Mouse (Mus musculus): ENCODE results near the gene Abl2. TPM values are rescaled to one million over a fixed set of nuclear protein-coding genes. Genes with fewer than 3 reads are reported as not detected.

Gene Abl2
- polyA plus RNA-seq, 1 experiment from 2014 or later, result 2.3 TPM

GRCm38 (mm10) chr1:156668602-156669001 lies 110.0 kb downstream of the Abl2 start:
- TF ChIP-seq CTCF (IDR thresholded peaks at IDR 0.05) (no peak; the same call in 1 of the 2 replicates), EP300 (IDR thresholded peaks at IDR 0.05) (no peak)
- Histone ChIP-seq H3K4me3 (ENCODE audit: low read depth, low read length) (no peak overlapping the region), H3K9ac (replicated peaks; ENCODE audit: low read depth) (no peak overlapping the region), H3K4me2 (replicated peaks; ENCODE audit: low read depth, low read length) (no peak overlapping the region), H3K27me3 (replicated peaks; ENCODE audit: insufficient read depth, low read length) (no peaks in the 10 kb centered on the region), H3K27ac (ENCODE audit: low read length) (peak overlapping the region; percentile 86), H3K4me1 (ENCODE audit: insufficient read depth, low read depth, low read length) (peaks cover 12% of the 10 kb centered on the region; the same call in 1 of the 2 replicates), H3K9me3 (ENCODE audit: low read length) (no peaks in the 10 kb centered on the region), H3K36me3 (ENCODE audit: insufficient read depth, low read length) (no peaks in the 10 kb centered on the region)
- ATAC-seq (peak; percentile 25), DNase-seq (ENCODE audit: low spot score) (peak; percentile 66)
- WGBS, result 29% methylated on average over 5 of the region's 5 CpGs

GRCm38 (mm10) chr1:156669208-156669983 lies 110.8 kb downstream of the Abl2 start:
- DNase-seq (ENCODE audit: low spot score) (peak; percentile 91), ATAC-seq (peak; percentile 80)
- Histone ChIP-seq H3K9me3 (ENCODE audit: low read length) (no peaks in the 10 kb centered on the region), H3K36me3 (ENCODE audit: insufficient read depth, low read length) (no peaks in the 10 kb centered on the region), H3K4me1 (ENCODE audit: insufficient read depth, low read depth, low read length) (peaks cover 12% of the 10 kb centered on the region; the same call in 1 of the 2 replicates), H3K4me3 (ENCODE audit: low read depth, low read length) (no peak overlapping the region), H3K9ac (replicated peaks; ENCODE audit: low read depth) (no peak overlapping the region), H3K4me2 (replicated peaks; ENCODE audit: low read depth, low read length) (no peak overlapping the region), H3K27me3 (replicated peaks; ENCODE audit: insufficient read depth, low read length) (no peaks in the 10 kb centered on the region), H3K27ac (ENCODE audit: low read length) (peak overlapping the region; percentile 86)
- 35% methylated on average over 11 of the region's 11 CpGs for WGBS
- peak; percentile 92 for TF ChIP-seq EP300 (IDR thresholded peaks at IDR 0.05)
- TF ChIP-seq CTCF (IDR thresholded peaks at IDR 0.05), result no peak

- no peaks in the 10 kb centered on the region for H3K27me3 ChIP-seq (replicated peaks; ENCODE audit: insufficient read depth, low read length)
- DNase-seq (ENCODE audit: low spot score) (no peak), ATAC-seq (no peak)
- no peaks in the 10 kb centered on the region for H3K36me3 ChIP-seq (ENCODE audit: insufficient read depth, low read length)
- no peak overlapping the region for H3K4me3 ChIP-seq (ENCODE audit: low read depth, low read length)
- TF ChIP-seq CTCF (IDR thresholded peaks at IDR 0.05) (no peak), EP300 (IDR thresholded peaks at IDR 0.05) (no peak)
- H3K4me2 ChIP-seq (replicated peaks; ENCODE audit: low read depth, low read length), result no peak overlapping the region
- H3K9me3 ChIP-seq (ENCODE audit: low read length), result no peaks in the 10 kb centered on the region
- 78% methylated on average over 3 of the region's 3 CpGs for WGBS
- H3K4me1 ChIP-seq (ENCODE audit: insufficient read depth, low read depth, low read length), result peaks cover 14% of the 10 kb centered on the region; the same call in 1 of the 2 replicates
- no peak overlapping the region for H3K9ac ChIP-seq (replicated peaks; ENCODE audit: low read depth)
- no peak overlapping the region for H3K27ac ChIP-seq (ENCODE audit: low read length)
Measured at GRCm38 (mm10) chr1:156671921-156672320, 113.3 kb downstream of the Abl2 start.

- Histone ChIP-seq H3K36me3 (ENCODE audit: insufficient read depth, low read length) (no peaks in the 10 kb centered on the region), H3K27me3 (replicated peaks; ENCODE audit: insufficient read depth, low read length) (no peaks in the 10 kb centered on the region), H3K4me3 (ENCODE audit: low read depth, low read length) (peak overlapping the region; percentile 74), H3K9me3 (ENCODE audit: low read length) (no peaks in the 10 kb centered on the region), H3K27ac (ENCODE audit: low read length) (peak overlapping the region; percentile 91), H3K4me2 (replicated peaks; ENCODE audit: low read depth, low read length) (peak overlapping the region; percentile 97), H3K4me1 (ENCODE audit: insufficient read depth, low read depth, low read length) (peaks cover 14% of the 10 kb centered on the region; the same call in 1 of the 2 replicates), H3K9ac (replicated peaks; ENCODE audit: low read depth) (peak overlapping the region; percentile 77)
- no peak for TF ChIP-seq EP300 (IDR thresholded peaks at IDR 0.05)
- no peak for TF ChIP-seq CTCF (IDR thresholded peaks at IDR 0.05)
- 9% methylated on average over 14 of the region's 14 CpGs for whole genome bisulfite sequencing
- DNase-seq (ENCODE audit: low spot score), result peak; percentile 54
- no peak for ATAC-seq
Measured at GRCm38 (mm10) chr1:156672720-156673475, 114.3 kb downstream of the Abl2 start.

GRCm38 (mm10) chr1:156673476-156674194 lies 115.0 kb downstream of the Abl2 start:
- Histone ChIP-seq H3K9me3 (ENCODE audit: low read length) (no peaks in the 10 kb centered on the region), H3K9ac (replicated peaks; ENCODE audit: low read depth) (peak overlapping the region; percentile 77), H3K27ac (ENCODE audit: low read length) (peak overlapping the region; percentile 91), H3K36me3 (ENCODE audit: insufficient read depth, low read length) (no peaks in the 10 kb centered on the region), H3K27me3 (replicated peaks; ENCODE audit: insufficient read depth, low read length) (no peaks in the 10 kb centered on the region), H3K4me3 (ENCODE audit: low read depth, low read length) (peak overlapping the region; percentile 74), H3K4me2 (replicated peaks; ENCODE audit: low read depth, low read length) (peak overlapping the region; percentile 97), H3K4me1 (ENCODE audit: insufficient read depth, low read depth, low read length) (peaks cover 10% of the 10 kb centered on the region; the same call in 1 of the 2 replicates)
- no peak for TF ChIP-seq CTCF (IDR thresholded peaks at IDR 0.05)
- no peak for TF ChIP-seq EP300 (IDR thresholded peaks at IDR 0.05)
- DNase-seq (ENCODE audit: low spot score) (peak; percentile 42), ATAC-seq (no peak)
- 1% methylated on average over 28 of the region's 29 CpGs for WGBS
